Mouse (Mus musculus) neural tube, embryonic 12.5 days (tissue): ENCODE data around the gene Gm498. TPM values are rescaled to one million over a fixed set of nuclear protein-coding genes. Genes with fewer than 3 reads are reported as not detected.

Experiments used
- ATAC-seq: fragments of 200-750 bp; cut with Nextera tagmentation; 2 replicates; pipeline ENCODE4 v1.8.0; 2017; ENCODE audit warnings: low read depth, mild to moderate bottlenecking, moderate TSS enrichment, moderate library complexity; ENCODE audit not compliant: low FRiP score
- H3K27ac ChIP-seq: fragments of 300-500 bp; sonication (generic); 2 replicates; pipeline ENCODE4 v1.5.1; 2016
- H3K27me3 ChIP-seq: fragments of 300-500 bp; sonication (generic); replicated peaks from 2 replicates; pipeline ENCODE4 v1.6.1; 2016; ENCODE audit warnings: mild to moderate bottlenecking
- H3K36me3 ChIP-seq: fragments of 300-500 bp; sonication (generic); 2 replicates; pipeline ENCODE4 v1.6.1; 2016; ENCODE audit warnings: mild to moderate bottlenecking
- H3K4me1 ChIP-seq: fragments of 300-500 bp; sonication (generic); 2 replicates; pipeline ENCODE4 v1.6.1; 2016
- H3K4me2 ChIP-seq: fragments of 300-500 bp; sonication (generic); replicated peaks from 2 replicates; pipeline ENCODE4 v1.6.1; 2016; ENCODE audit warnings: mild to moderate bottlenecking
- H3K4me3 ChIP-seq: fragments of 300-500 bp; sonication (generic); 2 replicates; pipeline ENCODE4 v1.5.1; 2016
- H3K9ac ChIP-seq: fragments of 300-500 bp; sonication (generic); 2 replicates; pipeline ENCODE4 v1.6.1; 2016; ENCODE audit warnings: mild to moderate bottlenecking
- H3K9me3 ChIP-seq: fragments of 300-500 bp; sonication (generic); 2 replicates; pipeline ENCODE4 v1.6.1; 2016; ENCODE audit warnings: mild to moderate bottlenecking
- WGBS: fragments of 180-500 bp; shearing (Covaris S2); methylation state at CpG from one replicate; pipeline ENCODE4 v1.1.7; 2016; 5-methylcytosine and 5-hydroxymethylcytosine counted together
- microRNA-seq: library from miRNA; unstranded; fragments of <30 nt; microRNA quantifications from one replicate; pipeline ENCODE4, GENCODE M21; 2017
- polyA plus RNA-seq: library from polyadenylated mRNA; unstranded; fragments of >200 nt; fragmentation: Nextera tagmentation; extraction: Ambion mirVana; gene quantifications from 2 replicates; pipeline ENCODE4 v1.2.1, GENCODE M21; 2016

The Gm498 gene
- polyA plus RNA-seq, 1 experiment from 2014 or later = not detected

- Histone ChIP-seq H3K9me3 (no peaks in the 10 kb centered on the region), H3K4me1 (0 out of 2 replicates have a peak, but pooled peaks cover 4% of the 10 kb centered on the region), H3K4me2 (no peak overlapping the region), H3K27ac (no peak overlapping the region), H3K27me3 (no peaks in the 10 kb centered on the region), H3K4me3 (no peak overlapping the region), H3K9ac (no peak overlapping the region), H3K36me3 (no peaks in the 10 kb centered on the region)
- 82% methylated on average over 1 of the region's 1 CpGs for WGBS
- ATAC-seq = no peak
Observed at GRCm38 (mm10) chr7:143905176-143905575, 38.5 kb downstream of the Gm498 start.

- Histone ChIP-seq H3K36me3 (no peaks in the 10 kb centered on the region), H3K27me3 (no peaks in the 10 kb centered on the region), H3K4me1 (0 out of 2 replicates have a peak, but pooled peaks cover 4% of the 10 kb centered on the region), H3K27ac (no peak overlapping the region), H3K9ac (no peak overlapping the region), H3K4me3 (no peak overlapping the region), H3K9me3 (no peaks in the 10 kb centered on the region; the same call in 1 of the 2 replicates), H3K4me2 (no peak overlapping the region)
- ATAC-seq = no peak
- 80% methylated on average over 3 of the region's 3 CpGs for WGBS
Observed at GRCm38 (mm10) chr7:143905606-143906005, 39.0 kb downstream of the Gm498 start.

- Histone ChIP-seq H3K36me3 (no peaks in the 10 kb centered on the region), H3K4me1 (no peaks in the 10 kb centered on the region), H3K27ac (no peak overlapping the region), H3K9me3 (no peaks in the 10 kb centered on the region; the same call in 1 of the 2 replicates), H3K4me3 (no peak overlapping the region), H3K27me3 (no peaks in the 10 kb centered on the region), H3K9ac (no peak overlapping the region), H3K4me2 (no peak overlapping the region)
- no peak for ATAC-seq
- WGBS = 86% methylated on average over 8 of the region's 8 CpGs
Observed at GRCm38 (mm10) chr7:143913611-143914010, 47.0 kb downstream of the Gm498 start.

- Histone ChIP-seq H3K4me1 (no peaks in the 10 kb centered on the region), H3K4me2 (no peak overlapping the region), H3K9me3 (no peaks in the 10 kb centered on the region), H3K9ac (no peak overlapping the region), H3K27me3 (no peaks in the 10 kb centered on the region), H3K27ac (no peak overlapping the region), H3K4me3 (no peak overlapping the region), H3K36me3 (no peaks in the 10 kb centered on the region)
- no peak for ATAC-seq
- WGBS = 84% methylated on average over 3 of the region's 3 CpGs
Observed at GRCm38 (mm10) chr7:143919031-143919679, 52.5 kb downstream of the Gm498 start.

- no peak overlapping the region for H3K9ac ChIP-seq
- H3K36me3 ChIP-seq = no peaks in the 10 kb centered on the region
- WGBS = 95% methylated on average over 1 of the region's 1 CpGs
- no peak overlapping the region for H3K27ac ChIP-seq
- no peak overlapping the region for H3K4me2 ChIP-seq
- H3K4me1 ChIP-seq = 0 out of 2 replicates have a peak, but pooled peaks cover 3% of the 10 kb centered on the region
- no peaks in the 10 kb centered on the region for H3K9me3 ChIP-seq
- no peak for ATAC-seq
- H3K4me3 ChIP-seq = no peak overlapping the region
- H3K27me3 ChIP-seq = no peaks in the 10 kb centered on the region
Observed at GRCm38 (mm10) chr7:143929899-143930298, 63.3 kb downstream of the Gm498 start.

- no peak overlapping the region for H3K27ac ChIP-seq
- 27% methylated on average over 4 of the region's 4 CpGs for WGBS
- peak; percentile 48; the same call in 1 of the 2 replicates for ATAC-seq
Observed at GRCm38 (mm10) chr7:143938647-143939046, 72.0 kb downstream of the Gm498 start.

GRCm38 (mm10) chr7:143939476-143939875, 72.8 kb downstream of the Gm498 start:
- Histone ChIP-seq H3K4me2 (no peak overlapping the region), H3K9ac (no peak overlapping the region), H3K36me3 (no peaks in the 10 kb centered on the region), H3K4me1 (no peaks in the 10 kb centered on the region; the same call in 1 of the 2 replicates), H3K4me3 (no peak overlapping the region), H3K27ac (no peak overlapping the region), H3K27me3 (no peaks in the 10 kb centered on the region), H3K9me3 (no peaks in the 10 kb centered on the region)
- no peak for ATAC-seq
- WGBS = 70% methylated on average over 3 of the region's 3 CpGs

More at GRCm38 (mm10) chr7:143938647-143939046, 72.0 kb downstream of the Gm498 start:
- Histone ChIP-seq H3K4me2 (no peak overlapping the region), H3K36me3 (no peaks in the 10 kb centered on the region), H3K4me1 (no peaks in the 10 kb centered on the region; the same call in 1 of the 2 replicates), H3K9ac (no peak overlapping the region), H3K9me3 (no peaks in the 10 kb centered on the region), H3K4me3 (no peak overlapping the region), H3K27me3 (no peaks in the 10 kb centered on the region)

- Histone ChIP-seq H3K4me3 (no peak overlapping the region), H3K27me3 (no peaks in the 10 kb centered on the region), H3K4me1 (no peaks in the 10 kb centered on the region; the same call in 1 of the 2 replicates), H3K36me3 (no peaks in the 10 kb centered on the region), H3K4me2 (no peak overlapping the region), H3K27ac (no peak overlapping the region), H3K9me3 (no peaks in the 10 kb centered on the region), H3K9ac (no peak overlapping the region)
- 80% methylated on average over 14 of the region's 14 CpGs for WGBS
- no peak for ATAC-seq
Observed at GRCm38 (mm10) chr7:143942941-143943691, 76.5 kb downstream of the Gm498 start.

GRCm38 (mm10) chr7:143944421-143944980, 77.9 kb downstream of the Gm498 start:
- ATAC-seq = no peak
- WGBS = 58% methylated on average over 6 of the region's 6 CpGs

More at GRCm38 (mm10) chr7:143944421-143944980, 77.9 kb downstream of the Gm498 start:
- Histone ChIP-seq H3K4me2 (no peak overlapping the region), H3K27me3 (no peaks in the 10 kb centered on the region), H3K9me3 (no peaks in the 10 kb centered on the region), H3K27ac (no peak overlapping the region), H3K4me1 (no peaks in the 10 kb centered on the region), H3K36me3 (no peaks in the 10 kb centered on the region), H3K4me3 (no peak overlapping the region), H3K9ac (no peak overlapping the region)

Small RNA genes lying within 50 kb of the gene (microRNA-seq; reads per million reads assigned to microRNA genes)
- gene Mir6404 = not detected

Other genes with a start within 250 kb of the Gm498 start
- gene Tnfrsf26, start 238.1 kb upstream of the Gm498 start, polyA plus RNA-seq = 0.06 and 0.14 TPM in 2 replicates
- 6.6 and 6.7 TPM in 2 replicates for gene Tnfrsf22, start 217.2 kb upstream of the Gm498 start, polyA plus RNA-seq
- 0.48 and 0.72 TPM in 2 replicates for gene Tnfrsf23, start 181.0 kb upstream of the Gm498 start, polyA plus RNA-seq
- gene Osbpl5, start 109.9 kb upstream of the Gm498 start, polyA plus RNA-seq = 24.5 and 25.1 TPM in 2 replicates
- gene Mrgprg, start 99.8 kb upstream of the Gm498 start, polyA plus RNA-seq = not detected in 2 replicates
- 2.6 and 4.2 TPM in 2 replicates for gene Mrgpre, start 82.3 kb upstream of the Gm498 start, polyA plus RNA-seq
- gene Nadsyn1, start 44.0 kb upstream of the Gm498 start, polyA plus RNA-seq = 7.3 and 11.4 TPM in 2 replicates
- gene Dhcr7, start 43.7 kb upstream of the Gm498 start, polyA plus RNA-seq = 49.2 and 53.6 TPM in 2 replicates
- 3.3 and 3.9 TPM in 2 replicates for gene Shank2, start 135.1 kb downstream of the Gm498 start, polyA plus RNA-seq